Mouse (Mus musculus): Measurements from ENCODE around the gene Unc119b. TPM values are rescaled to one million over a fixed set of nuclear protein-coding genes. Genes with fewer than 3 reads are reported as not detected.

Gene Unc119b
- polyA plus RNA-seq (2014; fragmentation: Nextera tagmentation; extraction: Ambion mirVana) = 27.9 and 33.9 TPM in 2 replicates

DNA sequence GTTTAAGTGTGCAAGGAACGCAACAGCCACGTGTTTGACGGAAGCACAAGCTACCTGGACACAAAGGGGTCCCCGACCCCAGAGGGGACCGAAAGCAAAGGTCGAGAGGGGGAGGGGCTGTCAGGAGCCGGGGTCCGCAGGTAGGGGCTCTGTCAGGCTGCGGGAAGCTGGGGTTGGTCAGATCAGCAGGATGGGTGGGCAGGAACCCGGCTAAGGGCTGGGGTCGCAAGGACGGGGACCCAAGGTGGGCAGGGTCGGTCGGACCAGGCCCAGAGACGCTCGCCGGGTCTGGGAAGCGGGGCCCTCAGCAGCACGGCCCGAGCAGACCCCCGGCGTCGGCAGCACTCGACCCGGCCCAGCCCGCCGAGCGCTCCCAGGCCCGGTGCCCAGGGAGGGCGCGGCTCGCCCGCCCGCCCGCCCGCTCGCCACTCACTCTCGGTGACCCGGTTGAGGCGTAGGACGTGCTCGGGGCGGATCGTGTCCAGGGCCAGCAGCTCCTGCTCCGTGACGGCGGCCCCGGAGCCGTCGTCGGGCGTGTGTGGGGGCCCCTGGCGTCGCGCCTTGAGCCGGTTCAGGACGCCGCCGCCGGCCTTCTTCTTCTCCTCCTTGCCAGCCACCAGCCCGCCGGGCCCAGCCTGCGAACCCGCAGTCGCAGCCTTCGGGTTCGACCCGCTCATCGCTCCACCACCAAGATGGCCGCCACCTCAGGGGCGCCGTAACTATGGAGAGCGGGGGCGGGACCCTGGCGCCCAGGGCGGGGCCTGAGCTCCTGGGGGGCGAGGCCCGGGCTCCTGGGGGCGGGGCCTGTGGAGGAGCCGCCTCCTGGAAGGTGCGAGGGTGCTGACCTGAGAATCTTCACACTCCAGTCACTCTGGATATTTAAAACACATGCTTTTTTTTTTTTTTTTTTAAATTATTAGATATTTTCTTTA is at the start of gene Unc119b:
TSS of gene Unc119b (minus strand) at position 742 of the 932 bp plus-strand sequence.
- peak within 1 kb of the TSS; percentile 86 for H3K4me3 ChIP-seq (ENCODE audit: low read depth, low read length)
- H3K9me3 ChIP-seq (ENCODE audit: control insufficient read depth, low read length) = no peaks in the 10 kb centered on the region
- H3K27ac ChIP-seq (ENCODE audit: low read depth, low read length) = 0 out of 2 replicates have a peak within 1 kb of the TSS, but pooled peaks have one; percentile 57
- WGBS = under 1% methylated on average over 41 of the region's 81 CpGs
- peak; percentile 93 for ATAC-seq (ENCODE audit: low read depth)
- peak within 1 kb of the TSS; percentile 91 for H3K4me2 ChIP-seq (ENCODE audit: low read depth, low read length)
- H3K9ac ChIP-seq (replicated peaks; ENCODE audit: low read depth, low read length) = peak within 1 kb of the TSS; percentile 91
- no peaks in the 10 kb centered on the region for H3K27me3 ChIP-seq (ENCODE audit: control insufficient read depth, insufficient read depth, low read length)
- H3K36me3 ChIP-seq (ENCODE audit: control insufficient read depth, insufficient read depth, low read length) = 0 out of 2 replicates have a peak, but pooled peaks cover 6% of the 10 kb centered on the region
- peaks cover 11% of the 10 kb centered on the region for H3K4me1 ChIP-seq (ENCODE audit: control insufficient read depth, insufficient read depth, low read length)

DNA sequence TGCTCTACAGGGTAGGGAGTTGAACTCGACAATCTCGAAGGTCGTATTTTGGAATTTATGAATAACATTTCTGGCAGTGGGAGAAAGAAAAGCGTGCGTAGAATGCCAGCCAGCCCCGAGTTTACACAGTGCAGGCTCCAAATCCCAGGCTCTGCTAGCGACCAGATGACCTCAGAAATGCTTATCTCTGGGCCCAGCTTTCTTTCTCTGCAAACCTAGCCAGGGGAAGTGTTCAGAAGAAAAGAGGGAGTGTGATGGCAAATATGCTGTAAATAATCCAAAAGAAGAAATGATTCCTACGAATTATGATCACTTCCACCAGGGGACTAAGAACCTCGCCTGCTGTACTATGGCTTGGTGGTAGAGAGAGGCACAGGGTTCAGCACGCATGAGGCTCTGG is 48.7 kb upstream of the Unc119b start:
- no peak for ATAC-seq (ENCODE audit: low read depth)
- peaks cover 14% of the 10 kb centered on the region for H3K4me1 ChIP-seq (ENCODE audit: control insufficient read depth, insufficient read depth, low read length)
- no peak overlapping the region for H3K4me3 ChIP-seq (ENCODE audit: low read depth, low read length)
- WGBS = 86% methylated on average over 10 of the region's 10 CpGs
- H3K27ac ChIP-seq (ENCODE audit: low read depth, low read length) = no peak overlapping the region
- no peaks in the 10 kb centered on the region for H3K27me3 ChIP-seq (ENCODE audit: control insufficient read depth, insufficient read depth, low read length)
- H3K9me3 ChIP-seq (ENCODE audit: control insufficient read depth, low read length) = no peaks in the 10 kb centered on the region
- H3K4me2 ChIP-seq (ENCODE audit: low read depth, low read length) = no peak overlapping the region
- no peaks in the 10 kb centered on the region for H3K36me3 ChIP-seq (ENCODE audit: control insufficient read depth, insufficient read depth, low read length)
- no peak overlapping the region for H3K9ac ChIP-seq (replicated peaks; ENCODE audit: low read depth, low read length)

DNA sequence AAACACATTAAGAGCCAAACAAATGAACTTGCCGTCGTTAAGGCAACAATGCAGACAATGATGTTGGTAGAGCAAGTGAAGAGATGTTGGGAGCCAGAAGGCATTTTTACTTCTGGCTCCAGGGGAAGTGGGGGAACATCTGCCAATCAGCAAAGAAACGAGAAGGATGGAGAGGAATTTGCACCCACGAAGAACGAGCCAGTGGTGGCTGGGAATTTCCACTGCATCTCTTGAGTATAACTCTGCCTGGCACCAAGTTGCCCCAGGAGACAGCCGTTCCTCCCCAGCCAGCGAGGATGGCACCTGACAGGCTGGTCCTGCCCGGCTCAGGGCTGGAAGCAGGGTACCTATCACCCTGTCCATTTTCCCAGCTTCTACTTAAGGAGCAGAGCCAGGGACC is 48.1 kb upstream of the Unc119b start:
- Histone ChIP-seq H3K4me1 (ENCODE audit: control insufficient read depth, insufficient read depth, low read length) (peaks cover 14% of the 10 kb centered on the region), H3K27me3 (ENCODE audit: control insufficient read depth, insufficient read depth, low read length) (no peaks in the 10 kb centered on the region), H3K9ac (replicated peaks; ENCODE audit: low read depth, low read length) (no peak overlapping the region), H3K9me3 (ENCODE audit: control insufficient read depth, low read length) (no peaks in the 10 kb centered on the region), H3K36me3 (ENCODE audit: control insufficient read depth, insufficient read depth, low read length) (no peaks in the 10 kb centered on the region), H3K4me2 (ENCODE audit: low read depth, low read length) (no peak overlapping the region), H3K4me3 (ENCODE audit: low read depth, low read length) (no peak overlapping the region), H3K27ac (ENCODE audit: low read depth, low read length) (no peak overlapping the region)
- ATAC-seq (ENCODE audit: low read depth) = no peak
- 62% methylated on average over 8 of the region's 8 CpGs for WGBS

DNA sequence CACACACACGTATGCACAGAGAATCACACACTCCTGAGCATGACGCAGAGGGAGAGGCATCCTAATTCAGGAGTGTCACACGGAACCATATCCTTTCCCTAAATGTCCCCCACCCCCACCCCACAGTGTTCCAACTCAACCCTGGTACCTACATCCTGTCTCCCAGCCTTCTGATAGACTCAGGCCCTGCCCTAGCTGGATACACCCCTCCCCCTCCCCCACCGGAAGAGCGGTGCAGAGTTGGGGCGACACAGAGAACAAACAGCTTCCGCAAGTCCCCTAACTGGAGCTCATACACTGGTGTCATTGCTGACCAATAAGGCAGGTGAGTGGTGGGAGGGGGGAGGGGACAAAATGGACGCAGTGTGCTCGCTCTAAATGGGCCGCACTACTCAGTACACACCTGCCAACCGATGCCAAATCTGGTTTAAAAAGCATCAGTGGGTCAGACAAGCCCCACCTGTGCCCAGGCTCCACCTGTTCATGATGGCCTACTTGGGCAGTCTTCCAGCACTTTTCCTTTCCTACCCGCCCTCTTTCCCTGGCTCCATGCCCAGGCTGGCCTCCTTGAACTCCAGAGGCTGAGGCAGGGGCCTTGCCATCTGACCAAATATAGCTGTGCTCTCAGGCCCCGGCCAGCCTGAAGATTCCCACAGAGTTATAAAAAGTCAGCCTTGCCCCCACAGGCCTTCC is 46.6 kb upstream of the Unc119b start:
- no peak for ATAC-seq (ENCODE audit: low read depth)

DNA sequence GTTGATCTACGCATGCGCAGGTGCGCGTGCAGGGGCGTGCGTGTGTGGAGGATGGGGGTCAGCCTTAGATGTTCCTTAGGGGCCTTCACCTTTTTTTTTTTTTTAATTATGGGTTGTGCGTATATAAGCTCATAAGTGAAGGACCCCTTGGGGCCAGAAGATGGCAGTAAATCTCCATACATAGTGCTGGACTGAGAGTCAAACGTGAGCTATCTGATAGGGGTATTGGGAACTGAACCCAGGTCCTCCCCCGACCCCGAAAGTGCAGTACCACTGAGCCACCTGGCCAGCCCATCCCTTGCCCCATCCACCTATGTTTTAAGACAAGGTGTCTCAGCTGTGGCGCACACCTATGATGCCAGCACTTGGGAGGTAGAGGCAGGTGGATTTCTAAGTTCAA is 44.8 kb upstream of the Unc119b start:
- 92% methylated on average over 11 of the region's 11 CpGs for WGBS
- Histone ChIP-seq H3K9me3 (ENCODE audit: control insufficient read depth, low read length) (no peaks in the 10 kb centered on the region), H3K4me1 (ENCODE audit: control insufficient read depth, insufficient read depth, low read length) (peaks cover 5% of the 10 kb centered on the region; the same call in 1 of the 2 replicates), H3K9ac (replicated peaks; ENCODE audit: low read depth, low read length) (no peak overlapping the region), H3K4me2 (ENCODE audit: low read depth, low read length) (no peak overlapping the region), H3K36me3 (ENCODE audit: control insufficient read depth, insufficient read depth, low read length) (no peaks in the 10 kb centered on the region), H3K4me3 (ENCODE audit: low read depth, low read length) (no peak overlapping the region), H3K27me3 (ENCODE audit: control insufficient read depth, insufficient read depth, low read length) (no peaks in the 10 kb centered on the region), H3K27ac (ENCODE audit: low read depth, low read length) (no peak overlapping the region)
- no peak for ATAC-seq (ENCODE audit: low read depth)

More for the DNA sequence above, 46.6 kb upstream of the Unc119b start:
- Histone ChIP-seq H3K4me3 (ENCODE audit: low read depth, low read length) (no peak overlapping the region), H3K27me3 (ENCODE audit: control insufficient read depth, insufficient read depth, low read length) (no peaks in the 10 kb centered on the region), H3K27ac (ENCODE audit: low read depth, low read length) (no peak overlapping the region), H3K9me3 (ENCODE audit: control insufficient read depth, low read length) (no peaks in the 10 kb centered on the region), H3K4me2 (ENCODE audit: low read depth, low read length) (no peak overlapping the region), H3K4me1 (ENCODE audit: control insufficient read depth, insufficient read depth, low read length) (peaks cover 8% of the 10 kb centered on the region), H3K36me3 (ENCODE audit: control insufficient read depth, insufficient read depth, low read length) (no peaks in the 10 kb centered on the region), H3K9ac (replicated peaks; ENCODE audit: low read depth, low read length) (no peak overlapping the region)
- WGBS = 68% methylated on average over 13 of the region's 13 CpGs

DNA sequence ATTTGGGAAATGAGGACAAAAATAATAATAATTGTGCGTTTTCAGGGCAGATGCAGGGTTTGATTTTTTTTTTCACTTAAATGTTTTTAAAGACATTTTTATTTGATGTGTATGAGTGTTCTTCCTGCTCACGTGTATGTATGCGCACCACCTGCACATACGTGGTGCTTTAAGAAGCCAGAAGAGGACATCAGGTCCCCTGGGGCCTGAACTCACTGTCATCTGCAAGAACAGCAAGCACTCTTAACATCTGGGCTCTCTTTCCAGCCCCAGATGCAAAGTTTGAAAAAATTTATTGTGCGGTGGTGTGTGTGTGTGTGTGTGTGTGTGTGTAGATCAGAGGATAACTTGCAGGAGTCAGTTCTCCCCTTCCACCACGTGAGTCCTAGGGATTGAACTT is 43.1 kb upstream of the Unc119b start:
- Histone ChIP-seq H3K4me1 (ENCODE audit: control insufficient read depth, insufficient read depth, low read length) (no peaks in the 10 kb centered on the region), H3K27ac (ENCODE audit: low read depth, low read length) (no peak overlapping the region), H3K36me3 (ENCODE audit: control insufficient read depth, insufficient read depth, low read length) (peaks cover 4% of the 10 kb centered on the region; the same call in 1 of the 2 replicates), H3K9ac (replicated peaks; ENCODE audit: low read depth, low read length) (no peak overlapping the region), H3K4me2 (ENCODE audit: low read depth, low read length) (no peak overlapping the region), H3K9me3 (ENCODE audit: control insufficient read depth, low read length) (no peaks in the 10 kb centered on the region), H3K4me3 (ENCODE audit: low read depth, low read length) (no peak overlapping the region), H3K27me3 (ENCODE audit: control insufficient read depth, insufficient read depth, low read length) (no peaks in the 10 kb centered on the region)
- no peak for ATAC-seq (ENCODE audit: low read depth)
- 84% methylated on average over 6 of the region's 6 CpGs for WGBS

DNA sequence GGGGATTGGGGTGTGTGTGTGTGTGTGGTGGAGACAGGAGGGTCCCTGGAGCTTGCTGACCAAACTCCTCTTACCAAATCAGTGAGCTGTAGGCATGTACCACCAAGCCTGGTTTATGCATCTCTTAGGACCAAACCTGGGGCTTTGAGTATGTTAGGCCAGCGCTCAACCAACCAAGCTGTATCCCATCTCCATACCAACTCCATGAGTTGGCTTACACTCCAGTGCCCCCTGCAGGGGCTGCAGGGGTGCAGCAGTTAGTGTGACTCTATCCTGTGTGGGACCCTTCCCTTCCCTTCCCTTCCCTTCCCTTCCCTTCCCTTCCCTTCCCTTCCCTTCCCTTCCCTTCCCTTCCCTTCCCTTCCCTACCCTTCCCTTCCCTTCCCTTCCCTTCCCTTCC is 39.8 kb upstream of the Unc119b start:
- no peak overlapping the region for H3K4me3 ChIP-seq (ENCODE audit: low read depth, low read length)
- ATAC-seq (ENCODE audit: low read depth) = no peak
- H3K27me3 ChIP-seq (ENCODE audit: control insufficient read depth, insufficient read depth, low read length) = no peaks in the 10 kb centered on the region
- peaks cover 5% of the 10 kb centered on the region; the same call in 1 of the 2 replicates for H3K36me3 ChIP-seq (ENCODE audit: control insufficient read depth, insufficient read depth, low read length)
- H3K27ac ChIP-seq (ENCODE audit: low read depth, low read length) = no peak overlapping the region
- H3K9ac ChIP-seq (replicated peaks; ENCODE audit: low read depth, low read length) = no peak overlapping the region
- no peaks in the 10 kb centered on the region for H3K9me3 ChIP-seq (ENCODE audit: control insufficient read depth, low read length)
- no peaks in the 10 kb centered on the region for H3K4me1 ChIP-seq (ENCODE audit: control insufficient read depth, insufficient read depth, low read length)
- H3K4me2 ChIP-seq (ENCODE audit: low read depth, low read length) = no peak overlapping the region
- 82% methylated on average over 1 of the region's 1 CpGs for WGBS

DNA sequence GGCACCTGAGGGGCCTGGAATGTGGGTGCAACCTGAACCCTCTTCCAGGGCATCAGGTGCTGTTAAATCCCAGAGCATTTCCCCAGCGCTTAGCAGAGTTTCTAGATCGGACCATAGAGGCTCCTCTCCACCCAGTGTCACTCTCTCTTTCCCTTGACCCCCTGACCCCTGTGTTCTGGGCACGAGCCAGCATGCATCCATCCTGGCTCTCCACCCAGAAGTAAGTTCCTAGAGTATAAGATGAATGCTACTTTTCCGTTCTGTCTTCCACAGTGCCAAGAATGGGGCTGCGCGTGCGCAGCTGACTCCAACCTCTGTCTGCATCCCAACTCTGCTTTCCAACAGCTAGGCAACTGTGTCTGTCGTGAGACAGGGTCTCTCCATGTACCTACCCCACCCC is 35.4 kb upstream of the Unc119b start:
- Histone ChIP-seq H3K36me3 (ENCODE audit: control insufficient read depth, insufficient read depth, low read length) (peaks cover 5% of the 10 kb centered on the region; the same call in 1 of the 2 replicates), H3K9ac (replicated peaks; ENCODE audit: low read depth, low read length) (no peak overlapping the region), H3K9me3 (ENCODE audit: control insufficient read depth, low read length) (no peaks in the 10 kb centered on the region), H3K4me3 (ENCODE audit: low read depth, low read length) (no peak overlapping the region), H3K4me2 (ENCODE audit: low read depth, low read length) (no peak overlapping the region), H3K27ac (ENCODE audit: low read depth, low read length) (no peak overlapping the region), H3K27me3 (ENCODE audit: control insufficient read depth, insufficient read depth, low read length) (no peaks in the 10 kb centered on the region), H3K4me1 (ENCODE audit: control insufficient read depth, insufficient read depth, low read length) (no peaks in the 10 kb centered on the region)
- no peak for ATAC-seq (ENCODE audit: low read depth)
- 85% methylated on average over 8 of the region's 8 CpGs for WGBS

All from neural tube, embryonic 14.5 days (tissue).